Mouse (Mus musculus) lung, embryonic 16.5 days (tissue): ENCODE measurements around the gene Flcn. TPM values are rescaled to one million over a fixed set of nuclear protein-coding genes. Genes with fewer than 3 reads are reported as not detected.
A peak's percentile ranks its signal among the peaks of the same experiment; 100 is the strongest.
"Not testable (repeated sequence)": the region's sequence is repeated elsewhere in the genome, so short reads cannot be mapped to it uniquely, and the experiment has no call there.

Experiments
- ATAC-seq: fragments of 200-750 bp; cut with Nextera tagmentation; 2 replicates; pipeline ENCODE4 v1.8.0; 2017; ENCODE audit warnings: low read depth, mild to moderate bottlenecking, moderate library complexity
- H3K27ac ChIP-seq: fragments of 300-500 bp; sonication (generic); 2 replicates; pipeline ENCODE4 v1.5.1; 2014; ENCODE audit warnings: mild to moderate bottlenecking, control low read depth, low read length
- H3K27me3 ChIP-seq: fragments of 300-500 bp; sonication (generic); 2 replicates; pipeline ENCODE4 v1.6.1; 2014; ENCODE audit warnings: low read depth, low read length, mixed read lengths; ENCODE audit not compliant: control insufficient read depth, insufficient read depth
- H3K36me3 ChIP-seq: fragments of 300-500 bp; sonication (generic); 2 replicates; pipeline ENCODE4 v1.6.1; 2014; ENCODE audit warnings: low read length; ENCODE audit not compliant: control insufficient read depth, insufficient read depth
- H3K4me1 ChIP-seq: fragments of 300-500 bp; sonication (generic); replicated peaks from 2 replicates; pipeline ENCODE4 v1.6.1; 2014; ENCODE audit warnings: low read length, mixed read lengths; ENCODE audit not compliant: control insufficient read depth, insufficient read depth
- H3K4me2 ChIP-seq: fragments of 300-500 bp; sonication (generic); 2 replicates; pipeline ENCODE4 v1.6.1; 2014; ENCODE audit warnings: low read depth, low read length, control low read depth
- H3K4me3 ChIP-seq: fragments of 300-500 bp; sonication (generic); 2 replicates; pipeline ENCODE4 v1.5.1; 2014; ENCODE audit warnings: mild to moderate bottlenecking, low read length, control low read depth
- H3K9ac ChIP-seq: fragments of 300-500 bp; sonication (generic); 2 replicates; pipeline ENCODE4 v1.6.1; 2014; ENCODE audit warnings: low read length, control low read depth
- H3K9me3 ChIP-seq: fragments of 300-500 bp; sonication (generic); 2 replicates; pipeline ENCODE4 v1.6.1; 2016; ENCODE audit warnings: low read length; ENCODE audit not compliant: control insufficient read depth
- WGBS: fragments of 180-500 bp; shearing (Covaris S2); extraction: QIAGEN DNeasy Blood & Tissue Kit; methylation state at CpG from one replicate; pipeline ENCODE4 v1.1.7; 2014; 5-methylcytosine and 5-hydroxymethylcytosine counted together
- polyA plus RNA-seq: library from polyadenylated mRNA; unstranded; fragments of >200 nt; fragmentation: Nextera tagmentation; extraction: Ambion mirVana; gene quantifications from 2 replicates; pipeline ENCODE4 v1.2.1, GENCODE M21; 2015

The Flcn gene
- polyA plus RNA-seq, 1 experiment from 2014 or later = 28.1 TPM

GRCm38 (mm10) chr11:59837789-59838188, 28.0 kb upstream of the Flcn start:
- not testable (repeated sequence) for H3K4me3 ChIP-seq, H3K9me3 ChIP-seq, H3K9ac ChIP-seq, H3K27me3 ChIP-seq, ATAC-seq, H3K27ac ChIP-seq
- Histone ChIP-seq H3K4me1 (peaks cover 20% of the 10 kb centered on the region), H3K36me3 (peaks cover 19% of the 10 kb centered on the region), H3K4me2 (peak overlapping the region; percentile 71)
- no CpG with 5 or more reads among the region's 1 CpGs for WGBS

- Histone ChIP-seq H3K4me1 (no peaks in the 10 kb centered on the region), H3K9ac (no peak overlapping the region), H3K9me3 (no peaks in the 10 kb centered on the region), H3K4me3 (no peak overlapping the region), H3K4me2 (no peak overlapping the region), H3K27ac (no peak overlapping the region), H3K27me3 (no peaks in the 10 kb centered on the region), H3K36me3 (peaks cover 75% of the 10 kb centered on the region)
- no peak for ATAC-seq
- 87% methylated on average over 3 of the region's 3 CpGs for WGBS
Measured at GRCm38 (mm10) chr11:59821625-59822024, 11.8 kb upstream of the Flcn start.

- H3K4me2 ChIP-seq = no peak overlapping the region
- 95% methylated on average over 3 of the region's 3 CpGs for WGBS
- H3K9ac ChIP-seq = no peak overlapping the region
- ATAC-seq = no peak
- no peaks in the 10 kb centered on the region for H3K27me3 ChIP-seq
- peaks cover 56% of the 10 kb centered on the region for H3K36me3 ChIP-seq
- H3K4me1 ChIP-seq = no peaks in the 10 kb centered on the region
- H3K9me3 ChIP-seq = no peaks in the 10 kb centered on the region
- no peak overlapping the region for H3K27ac ChIP-seq
- H3K4me3 ChIP-seq = no peak overlapping the region
Measured at GRCm38 (mm10) chr11:59817916-59818315, 8.1 kb upstream of the Flcn start.

DNA sequence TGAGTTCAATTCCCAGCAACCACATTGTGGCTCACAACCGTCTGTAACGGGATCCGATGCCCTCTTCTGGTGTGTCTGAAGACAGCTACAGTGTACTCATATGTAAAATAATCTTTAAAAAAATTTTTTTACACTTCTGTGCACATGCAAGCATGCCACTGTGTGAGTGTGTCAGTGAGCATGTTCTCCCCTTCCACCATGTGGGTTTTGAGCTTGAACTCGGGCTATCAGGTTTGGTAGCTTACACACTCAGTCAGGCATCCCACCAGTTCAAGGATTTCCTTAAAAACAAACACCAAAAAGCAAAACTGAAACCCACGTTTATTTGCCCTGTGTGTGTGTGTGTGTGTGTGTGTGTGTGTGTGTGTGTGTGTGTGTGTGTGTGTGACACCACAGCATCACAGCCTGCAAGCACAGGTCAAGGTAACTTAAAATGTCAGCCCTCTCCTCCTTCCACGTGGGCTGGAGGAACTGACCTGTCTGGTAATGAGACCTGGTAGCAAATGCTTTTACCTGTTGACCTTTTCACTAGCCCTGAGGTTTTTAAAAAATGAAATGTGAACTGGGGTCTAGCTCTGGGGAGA, 5.8 kb upstream of the Flcn start:
- 81% methylated on average over 6 of the region's 6 CpGs for WGBS
- peaks cover 4% of the 10 kb centered on the region for H3K4me1 ChIP-seq
- no peak overlapping the region for H3K4me2 ChIP-seq
- no peak overlapping the region for H3K27ac ChIP-seq
- H3K27me3 ChIP-seq = no peaks in the 10 kb centered on the region
- H3K4me3 ChIP-seq = no peak overlapping the region
- no peak overlapping the region for H3K9ac ChIP-seq
- no peaks in the 10 kb centered on the region for H3K9me3 ChIP-seq
- H3K36me3 ChIP-seq = peaks cover 40% of the 10 kb centered on the region
- ATAC-seq = no peak

DNA sequence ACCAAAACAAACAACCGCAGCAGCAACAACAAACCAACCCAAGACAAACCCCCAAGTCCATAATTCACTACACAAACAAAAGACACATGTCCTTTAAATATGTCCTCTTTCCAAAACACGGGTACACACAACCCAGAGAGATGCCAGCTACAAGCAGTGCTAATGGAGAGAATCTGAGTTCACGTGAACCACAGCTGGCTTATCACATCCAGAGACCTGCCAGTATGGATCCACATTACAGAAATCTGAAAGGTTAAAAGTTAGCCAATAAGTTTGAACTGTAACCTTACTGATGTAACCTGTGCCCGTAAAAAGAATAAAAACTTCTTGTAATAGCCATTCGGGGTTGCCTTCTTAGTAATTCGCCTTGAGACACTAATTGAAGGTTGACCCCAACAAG, 5.1 kb upstream of the Flcn start:
- no peaks in the 10 kb centered on the region for H3K27me3 ChIP-seq
- WGBS = 85% methylated on average over 6 of the region's 6 CpGs
- H3K4me3 ChIP-seq = no peak overlapping the region
- peaks cover 37% of the 10 kb centered on the region for H3K36me3 ChIP-seq
- H3K27ac ChIP-seq = no peak overlapping the region
- no peak overlapping the region for H3K9ac ChIP-seq
- H3K4me1 ChIP-seq = peaks cover 4% of the 10 kb centered on the region
- no peak overlapping the region for H3K4me2 ChIP-seq
- H3K9me3 ChIP-seq = no peaks in the 10 kb centered on the region
- ATAC-seq = no peak

DNA sequence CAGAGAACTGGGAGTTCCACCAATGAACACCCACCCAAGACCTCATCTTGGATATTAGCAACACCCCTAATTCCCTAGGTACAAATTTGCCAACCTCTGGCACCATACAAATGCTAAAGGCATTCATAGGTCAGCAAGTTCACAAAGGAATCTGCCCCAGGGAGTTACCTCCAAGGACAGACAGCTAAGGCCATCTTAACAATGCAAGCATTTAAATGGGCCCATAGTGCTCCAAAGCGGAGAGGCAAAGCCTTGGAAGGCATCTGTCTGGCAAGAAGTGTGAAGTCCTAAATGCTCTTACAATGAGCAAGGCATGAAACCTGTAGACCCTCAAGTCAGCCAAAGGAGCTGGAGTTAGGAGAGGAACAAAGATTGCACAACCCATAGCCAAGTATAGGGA, 4.5 kb upstream of the Flcn start:
- H3K27ac ChIP-seq = no peak overlapping the region
- no peak overlapping the region for H3K9ac ChIP-seq
- no peak for ATAC-seq
- no peaks in the 10 kb centered on the region for H3K27me3 ChIP-seq
- 89% methylated on average over 1 of the region's 1 CpGs for WGBS
- H3K4me3 ChIP-seq = no peak overlapping the region
- peaks cover 31% of the 10 kb centered on the region for H3K36me3 ChIP-seq
- H3K4me1 ChIP-seq = peaks cover 4% of the 10 kb centered on the region
- no peak overlapping the region for H3K4me2 ChIP-seq
- H3K9me3 ChIP-seq = no peaks in the 10 kb centered on the region

DNA sequence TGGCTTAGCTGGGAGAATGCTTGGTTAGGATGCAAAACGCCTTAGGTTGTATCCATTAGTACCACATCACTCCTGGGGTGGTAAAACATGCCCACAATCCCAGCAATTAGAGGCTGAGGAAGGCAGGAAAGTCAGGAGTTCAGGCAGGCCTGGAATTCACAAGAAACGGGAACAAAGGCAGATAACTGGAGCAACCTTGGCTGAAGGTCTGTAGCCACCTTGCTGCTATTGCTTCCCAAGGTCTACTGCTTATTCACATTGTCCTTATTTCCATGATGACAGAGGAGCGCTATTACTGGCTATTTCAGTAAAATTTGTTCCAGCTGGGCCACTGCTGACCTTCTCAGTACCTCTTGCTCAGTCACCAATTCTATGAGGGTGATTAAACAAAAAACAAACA, 3.5 kb upstream of the Flcn start:
- Histone ChIP-seq H3K9ac (no peak overlapping the region), H3K9me3 (no peaks in the 10 kb centered on the region), H3K27me3 (no peaks in the 10 kb centered on the region), H3K4me1 (peaks cover 11% of the 10 kb centered on the region), H3K4me3 (no peak overlapping the region), H3K4me2 (no peak overlapping the region), H3K36me3 (peaks cover 21% of the 10 kb centered on the region), H3K27ac (no peak overlapping the region)
- WGBS = 47% methylated on average over 3 of the region's 3 CpGs
- no peak for ATAC-seq

DNA sequence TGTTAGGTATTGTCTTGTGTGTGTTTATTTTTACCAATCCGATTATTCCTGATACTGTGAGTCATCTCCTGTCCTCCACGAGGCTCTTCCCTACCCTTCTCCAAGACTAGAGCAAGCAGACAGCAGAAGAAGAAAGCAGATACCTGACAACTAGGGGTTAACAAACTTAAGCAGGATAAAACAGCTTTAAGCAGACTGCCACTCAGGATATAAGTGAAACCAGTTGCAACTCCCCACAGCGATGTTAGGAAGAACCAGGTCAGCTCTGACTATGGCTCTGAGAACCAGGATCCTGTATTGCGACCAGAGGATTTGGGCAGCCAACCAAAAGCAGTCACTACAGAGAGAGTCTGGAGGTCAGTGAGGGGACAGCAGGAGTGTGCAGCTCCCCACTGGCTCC, 1.4 kb upstream of the Flcn start:
- no peaks in the 10 kb centered on the region for H3K27me3 ChIP-seq
- H3K27ac ChIP-seq = no peak overlapping the region
- H3K4me2 ChIP-seq = no peak overlapping the region
- no peak overlapping the region for H3K4me3 ChIP-seq
- 40% methylated on average over 4 of the region's 4 CpGs for WGBS
- no peak overlapping the region for H3K9ac ChIP-seq
- H3K36me3 ChIP-seq = peaks cover 7% of the 10 kb centered on the region; the same call in 1 of the 2 replicates
- no peaks in the 10 kb centered on the region for H3K9me3 ChIP-seq
- no peak for ATAC-seq
- H3K4me1 ChIP-seq = peaks cover 12% of the 10 kb centered on the region

DNA sequence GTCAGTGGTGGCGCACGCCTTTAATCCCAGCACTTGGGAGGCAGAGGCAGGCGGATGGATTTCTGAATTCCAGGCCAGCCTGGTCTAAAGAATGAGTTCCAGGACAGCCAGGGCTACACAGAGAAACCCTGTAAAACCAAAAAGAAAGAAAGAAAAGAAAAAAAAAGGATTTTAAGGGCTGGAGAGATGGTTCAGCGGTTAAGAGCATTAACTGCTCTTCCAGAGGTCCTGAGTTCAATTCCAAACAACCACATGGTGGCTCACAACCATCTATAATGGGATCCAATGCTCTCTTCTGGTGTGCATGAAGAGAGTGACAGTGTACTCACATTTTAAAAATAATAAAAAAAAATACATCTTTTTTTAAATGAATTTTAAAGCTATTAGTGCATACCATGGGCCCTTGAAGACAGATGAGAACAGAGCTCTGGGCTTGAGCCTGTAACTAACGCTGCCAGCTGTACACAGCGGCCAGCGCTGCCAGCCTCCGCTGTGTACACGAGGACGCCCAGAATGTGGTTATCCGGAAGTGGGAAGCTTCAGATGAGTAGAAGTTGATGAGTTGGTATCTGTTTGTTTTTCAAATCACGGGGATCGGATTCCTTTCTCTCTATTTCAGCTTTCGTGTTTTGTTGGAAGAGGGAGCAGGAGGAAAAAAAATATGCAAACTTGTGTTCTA, 803 bp upstream of the Flcn start:
- peaks cover 8% of the 10 kb centered on the region for H3K36me3 ChIP-seq
- no peak for ATAC-seq
- H3K9me3 ChIP-seq = no peaks in the 10 kb centered on the region
- H3K9ac ChIP-seq = peak overlapping the region; percentile 86; the same call in 1 of the 2 replicates
- H3K4me2 ChIP-seq = peak overlapping the region; percentile 82
- WGBS = 54% methylated on average over 14 of the region's 14 CpGs
- peaks cover 12% of the 10 kb centered on the region for H3K4me1 ChIP-seq
- H3K27ac ChIP-seq = no peak overlapping the region
- no peaks in the 10 kb centered on the region for H3K27me3 ChIP-seq
- H3K4me3 ChIP-seq = peak overlapping the region; percentile 62
